Mouse (Mus musculus): ENCODE data around the gene Mms19. TPM values are rescaled to one million over a fixed set of nuclear protein-coding genes. Genes with fewer than 3 reads are reported as not detected.
A peak's percentile ranks its signal among the peaks of the same experiment; 100 is the strongest.

Mms19 gene
- polyA plus RNA-seq, 1 experiment: 61.7 TPM

- DNase-seq (ENCODE audit: extremely low spot score in 1 of 2, low spot score in 1 of 2): no peak
Measured at GRCm38 (mm10) chr19:41999688-42000283, 18.8 kb upstream of the Mms19 start.

- no peak for DNase-seq (ENCODE audit: extremely low spot score in 1 of 2, low spot score in 1 of 2)
Measured at GRCm38 (mm10) chr19:41998770-41999548, 18.0 kb upstream of the Mms19 start.

- DNase-seq (ENCODE audit: extremely low spot score in 1 of 2, low spot score in 1 of 2): no peak
Measured at GRCm38 (mm10) chr19:41997090-41997489, 16.1 kb upstream of the Mms19 start.

GRCm38 (mm10) chr19:41995483-41995882, 14.5 kb upstream of the Mms19 start:
- DNase-seq (ENCODE audit: extremely low spot score in 1 of 2, low spot score in 1 of 2): no peak

- no peak for DNase-seq (ENCODE audit: extremely low spot score in 1 of 2, low spot score in 1 of 2)
Measured at GRCm38 (mm10) chr19:41994023-41994422, 13.1 kb upstream of the Mms19 start.

GRCm38 (mm10) chr19:41993484-41993883, 12.5 kb upstream of the Mms19 start:
- peak; percentile 46 to 88 for DNase-seq (ENCODE audit: extremely low spot score in 1 of 2, low spot score in 1 of 2)

GRCm38 (mm10) chr19:41992971-41993370, 12.0 kb upstream of the Mms19 start:
- DNase-seq (ENCODE audit: extremely low spot score in 1 of 2, low spot score in 1 of 2): no peak

- peak in 1 of 2 experiments; percentile 26 for DNase-seq (ENCODE audit: extremely low spot score in 1 of 2, low spot score in 1 of 2)
Measured at GRCm38 (mm10) chr19:41991926-41992477, 11.0 kb upstream of the Mms19 start.

GRCm38 (mm10) chr19:41989810-41990209, 8.9 kb upstream of the Mms19 start:
- DNase-seq (ENCODE audit: extremely low spot score in 1 of 2, low spot score in 1 of 2): no peak

GRCm38 (mm10) chr19:41987206-41987605, 6.2 kb upstream of the Mms19 start:
- no peak for DNase-seq (ENCODE audit: extremely low spot score in 1 of 2, low spot score in 1 of 2)

GRCm38 (mm10) chr19:41985994-41986393, 5.0 kb upstream of the Mms19 start:
- no peak for DNase-seq (ENCODE audit: extremely low spot score in 1 of 2, low spot score in 1 of 2)

- DNase-seq (ENCODE audit: extremely low spot score in 1 of 2, low spot score in 1 of 2): no peak
Measured at GRCm38 (mm10) chr19:41982791-41983150, 1.8 kb upstream of the Mms19 start.

- peak in 1 of 2 experiments; percentile 28 for DNase-seq (ENCODE audit: extremely low spot score in 1 of 2, low spot score in 1 of 2)
Measured at GRCm38 (mm10) chr19:41981931-41982790, 1.2 kb upstream of the Mms19 start.

- no peak for DNase-seq (ENCODE audit: extremely low spot score in 1 of 2, low spot score in 1 of 2)
Measured at GRCm38 (mm10) chr19:41981595-41981927, 604 bp upstream of the Mms19 start, which contains the start of gene Ubtd1. Ubtd1 (plus strand) TSS chr19:41981763.

GRCm38 (mm10) chr19:41980422-41980818, 537 bp downstream of the Mms19 start:
- peak; percentile 6 to 22 for DNase-seq (ENCODE audit: extremely low spot score in 1 of 2, low spot score in 1 of 2)

GRCm38 (mm10) chr19:41973891-41974794, 6.8 kb downstream of the Mms19 start:
- peak; percentile 15 to 47 for DNase-seq (ENCODE audit: extremely low spot score in 1 of 2, low spot score in 1 of 2)

- no peak for DNase-seq (ENCODE audit: extremely low spot score in 1 of 2, low spot score in 1 of 2)
Measured at GRCm38 (mm10) chr19:41969618-41970017, 11.3 kb downstream of the Mms19 start.

- peak in 1 of 2 experiments; percentile 26 for DNase-seq (ENCODE audit: extremely low spot score in 1 of 2, low spot score in 1 of 2)
Measured at GRCm38 (mm10) chr19:41953574-41953973, 27.4 kb downstream of the Mms19 start.

- no peak for DNase-seq (ENCODE audit: extremely low spot score in 1 of 2, low spot score in 1 of 2)
Measured at GRCm38 (mm10) chr19:41952287-41952686, 28.7 kb downstream of the Mms19 start.

GRCm38 (mm10) chr19:41943841-41944240, 37.1 kb downstream of the Mms19 start:
- DNase-seq (ENCODE audit: extremely low spot score in 1 of 2, low spot score in 1 of 2): no peak

Data from frontal cortex, adult 2 months (tissue).